29 mouse cellular contexts compared by ENCODE assay signal in the genomic region with DNA sequence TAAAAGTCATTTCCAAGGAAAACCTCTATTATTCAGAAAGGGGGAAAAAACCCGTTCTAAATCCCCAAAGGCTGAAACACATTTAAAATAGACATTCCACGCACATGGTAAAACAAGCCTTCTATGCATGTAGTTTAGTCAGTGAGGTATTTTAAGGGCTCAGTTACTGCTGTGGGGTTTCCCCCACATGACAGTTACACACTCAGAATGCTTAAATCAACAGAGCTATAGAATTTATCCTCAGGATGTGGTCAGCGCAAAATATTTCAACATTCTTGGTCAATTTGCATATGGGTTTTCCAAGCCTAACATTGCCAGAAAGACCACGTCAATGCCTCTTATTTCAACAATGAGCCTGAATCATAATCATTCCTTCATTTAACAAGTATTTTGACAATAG.
DNase-seq lines count a peak whose midpoint lies in the region; ATAC-seq and TF ChIP-seq lines count a peak whose summit lies in the region.
"Had no signal": no experiment of that assay in that cellular context is flagged by ENCODE, and none has a peak within 500 bp of the region (broad histone marks: within the 10 kb centered on the region; RNA-seq: fewer than 3 reads in every experiment).

No protein-coding gene starts in this region.

- no peaks in the 10 kb centered on the region for H3K79me2 ChIP-seq in C2C12 (ENCODE audit: control insufficient read depth, insufficient read depth)

- no peak for TF ChIP-seq CTCF in C2C12 (IDR thresholded peaks at IDR 0.05; ENCODE audit: control insufficient read depth, insufficient read depth, insufficient read length)

- peak; percentile 92 for ATAC-seq in granulocyte monocyte progenitor cell, adult 5-6 weeks (replicated peaks; ENCODE audit: poor library complexity, severe bottlenecking)
- ATAC-seq in liver, embryonic 12.5 days: no peak
- ATAC-seq: forebrain, embryonic 16.5 days; intestine, embryonic 15.5 days; midbrain, embryonic 15.5 days had no signal

- no peaks in the 10 kb centered on the region for H3K4me1 ChIP-seq in liver, embryonic 12.5 days
- H3K4me1 ChIP-seq: embryonic facial prominence, embryonic 15.5 days; forebrain, embryonic 10.5 days; heart, embryonic 15.5 days; hindbrain, embryonic 13.5 days; intestine, embryonic 15.5 days; limb, embryonic 12.5 days; midbrain, embryonic 15.5 days had no signal

- peak; percentile 72 for DNase-seq in 3134 (ENCODE audit: extremely low read depth, insufficient read length, low spot score)
- DNase-seq in NIH3T3 (ENCODE audit: low read depth): peak; percentile 95
- DNase-seq in cerebellum, postnatal 10 days: no peak
- no peak for DNase-seq in ovary, postnatal 14 days (ENCODE audit: low spot score)
- DNase-seq in thymus, postnatal 4 days: no peak
- DNase-seq: adrenal gland, postnatal 36 days; cerebellum, adult 11-12 months; cerebellum, postnatal 25 days; embryo, embryonic 11 days; gastrocnemius, postnatal 36 days; heart, postnatal 36 days; kidney, adult 9 months; kidney, postnatal 25 days; layer of hippocampus, postnatal 36 days; lung, adult 2 months; right cerebral cortex, adult 18-20 months; thymus, adult 18-20 months had no signal

- no peak overlapping the region for H3K4me2 ChIP-seq in liver, embryonic 12.5 days
- H3K4me2 ChIP-seq: embryonic facial prominence, embryonic 15.5 days; heart, embryonic 15.5 days; hindbrain, embryonic 13.5 days; intestine, embryonic 15.5 days; limb, embryonic 12.5 days; liver, embryonic 11.5 days; midbrain, embryonic 15.5 days had no signal

- H3ac ChIP-seq in C2C12 (ENCODE audit: control insufficient read depth, insufficient read length, low read depth): no peak overlapping the region

- WGBS in liver, embryonic 12.5 days (ENCODE audit: insufficient replicate concordance): 70% methylated on average over 4 of the region's 4 CpGs

- H3K9ac ChIP-seq in liver, embryonic 12.5 days: no peak overlapping the region
- H3K9ac ChIP-seq: embryonic facial prominence, embryonic 15.5 days; heart, embryonic 15.5 days; hindbrain, embryonic 13.5 days; intestine, embryonic 15.5 days; limb, embryonic 12.5 days; midbrain, embryonic 15.5 days had no signal

- no peaks in the 10 kb centered on the region for H3K36me3 ChIP-seq in C2C12 (ENCODE audit: control insufficient read depth, insufficient read depth)
- H3K36me3 ChIP-seq in liver, embryonic 12.5 days: no peaks in the 10 kb centered on the region
- H3K36me3 ChIP-seq: embryonic facial prominence, embryonic 15.5 days; forebrain, embryonic 10.5 days; heart, embryonic 15.5 days; hindbrain, embryonic 13.5 days; intestine, embryonic 15.5 days; limb, embryonic 12.5 days; midbrain, embryonic 15.5 days had no signal

- no peak overlapping the region for H3K27ac ChIP-seq in liver, embryonic 12.5 days
- H3K27ac ChIP-seq: embryonic facial prominence, embryonic 15.5 days; forebrain, embryonic 10.5 days; heart, embryonic 15.5 days; hindbrain, embryonic 13.5 days; intestine, embryonic 15.5 days; limb, embryonic 12.5 days; midbrain, embryonic 15.5 days had no signal

- no peaks in the 10 kb centered on the region for H3K9me3 ChIP-seq in liver, embryonic 12.5 days (replicated peaks)
- H3K9me3 ChIP-seq: embryonic facial prominence, embryonic 15.5 days; forebrain, embryonic 10.5 days; heart, embryonic 15.5 days; hindbrain, embryonic 13.5 days; intestine, embryonic 15.5 days; limb, embryonic 12.5 days; midbrain, embryonic 15.5 days had no signal

- no peaks in the 10 kb centered on the region for H3K79me3 ChIP-seq in C2C12 (ENCODE audit: low read depth)

- no peaks in the 10 kb centered on the region for H3K27me3 ChIP-seq in C2C12 (ENCODE audit: control insufficient read depth, insufficient read depth, insufficient read length)
- H3K27me3 ChIP-seq in liver, embryonic 12.5 days (replicated peaks): no peaks in the 10 kb centered on the region
- H3K27me3 ChIP-seq: embryonic facial prominence, embryonic 15.5 days; heart, embryonic 15.5 days; hindbrain, embryonic 13.5 days; intestine, embryonic 15.5 days; limb, embryonic 12.5 days; midbrain, embryonic 15.5 days had no signal

- no peak overlapping the region for H3K4me3 ChIP-seq in C2C12 (ENCODE audit: insufficient read depth, poor library complexity, severe bottlenecking)
- H3K4me3 ChIP-seq in liver, embryonic 12.5 days: no peak overlapping the region
- H3K4me3 ChIP-seq: embryonic facial prominence, embryonic 15.5 days; forebrain, embryonic 10.5 days; heart, embryonic 15.5 days; hindbrain, embryonic 13.5 days; intestine, embryonic 15.5 days; limb, embryonic 12.5 days; midbrain, embryonic 15.5 days had no signal

TF ChIP-seq in C2C12, 6 proteins besides CTCF, POLR2A, EP300 and RAD21:
- TF ChIP-seq MYOG (IDR thresholded peaks at IDR 0.05; ENCODE audit: control insufficient read depth, extremely low read depth, insufficient read length) (no peak), MYOD1 (IDR thresholded peaks at IDR 0.05; ENCODE audit: control insufficient read depth, insufficient read length, low read depth) (no peak), FOSL1 (IDR thresholded peaks at IDR 0.05; ENCODE audit: insufficient read depth, low read length, poor library complexity, severe bottlenecking) (peak; percentile 59), CEBPB (IDR thresholded peaks at IDR 0.05; ENCODE audit: low read depth) (peak; percentile 94), USF1 (IDR thresholded peaks at IDR 0.05; ENCODE audit: low read depth) (peak; percentile 55), MAX (IDR thresholded peaks at IDR 0.05) (peak; percentile 74)

Comparison
In these comparisons a context has a peak if more than half of its experiments do, and no peak if none do; other contexts are left out.
1. DNase-seq: peak in 3134 (single experiment) and NIH3T3 (single experiment); none in cerebellum, postnatal 10 days (0 of 2), ovary, postnatal 14 days (single experiment) and thymus, postnatal 4 days (single experiment).